Mouse (Mus musculus) liver, adult 2 months (tissue): ENCODE results near the gene Prdm10. TPM values are rescaled to one million over a fixed set of nuclear protein-coding genes. Genes with fewer than 3 reads are reported as not detected.

ENCODE experiments used
- DNase-seq: peaks from one replicate; pipeline ENCODE4 v3.0.0-alpha.2; 2011; ENCODE audit warnings: low read depth, low spot score; ENCODE audit errors: extremely low read depth
- H3K27ac ChIP-seq: fragments of 200-500 bp; replicated peaks from 2 replicates; pipeline ENCODE4 v1.5.1; 2012; ENCODE audit warnings: low read depth, mild to moderate bottlenecking, control low read depth, inconsistent platforms, low read length; ENCODE audit not compliant: insufficient read depth
- H3K27me3 ChIP-seq: fragments of 200-500 bp; 2 replicates; pipeline ENCODE4 v1.6.1; 2012; ENCODE audit warnings: mild to moderate bottlenecking, moderate library complexity, low read length, inconsistent platforms; ENCODE audit not compliant: control insufficient read depth, insufficient read depth
- H3K36me3 ChIP-seq: fragments of 200-500 bp; 2 replicates; pipeline ENCODE4 v1.6.1; 2012; ENCODE audit warnings: low read length, inconsistent platforms; ENCODE audit not compliant: control insufficient read depth, insufficient read depth
- H3K4me1 ChIP-seq: fragments of 200-500 bp; 2 replicates; pipeline ENCODE4 v1.6.1; 2011; ENCODE audit warnings: low read length; ENCODE audit not compliant: control insufficient read depth, insufficient read depth
- H3K4me3 ChIP-seq: fragments of 200-500 bp; 2 replicates; pipeline ENCODE4 v1.5.1; 2011; ENCODE audit warnings: low read depth, mild to moderate bottlenecking, control low read depth, low read length, moderate library complexity; ENCODE audit not compliant: insufficient read depth
- H3K79me2 ChIP-seq: fragments of 200-500 bp; 2 replicates; pipeline ENCODE4 v1.6.1; 2012; ENCODE audit warnings: inconsistent platforms, mild to moderate bottlenecking, low read length, moderate library complexity; ENCODE audit not compliant: control insufficient read depth, insufficient read depth
- H3K9ac ChIP-seq: fragments of 200-500 bp; 2 replicates; pipeline ENCODE4 v1.6.1; 2012; ENCODE audit warnings: low read depth, mild to moderate bottlenecking, control low read depth, inconsistent platforms, low read length
- CTCF ChIP-seq: fragments of 200-500 bp; IDR thresholded peaks from 2 replicates; pipeline ENCODE4 v1.5.1; 2011; ENCODE audit warnings: low read depth, low read length, control low read depth
- POLR2A ChIP-seq: fragments of 200-500 bp; IDR thresholded peaks from 2 replicates; pipeline ENCODE4 v1.6.1; 2011; ENCODE audit warnings: low read length, control low read depth; ENCODE audit not compliant: insufficient read depth; ENCODE audit errors: extremely low read depth
- WGBS: fragments of 180-500 bp; shearing (Covaris S2); methylation state at CpG from one replicate; pipeline ENCODE4 v1.1.7; 2018; 5-methylcytosine and 5-hydroxymethylcytosine counted together
- polyA plus RNA-seq: library from polyadenylated mRNA; depleted of rRNA; stranded (reverse); fragments of >200 nt; gene quantifications from 2 replicates; pipeline ENCODE4 v1.2.3, GENCODE M21; 2012
- total RNA-seq: library from RNA; depleted of rRNA; stranded (reverse); fragments of >200 nt; gene quantifications from 2 replicates; pipeline ENCODE4 v1.2.3, GENCODE M21; 2014

Gene Prdm10
- total and polyA plus RNA-seq, 2 experiments: 2.7 to 4.8 TPM

GRCm38 (mm10) chr9:31384786-31385499 is 104.6 kb downstream of the Prdm10 start:
- no peaks in the 10 kb centered on the region for H3K27me3 ChIP-seq
- no peak for TF ChIP-seq CTCF
- TF ChIP-seq POLR2A: no peak
- peaks cover 9% of the 10 kb centered on the region for H3K4me1 ChIP-seq
- DNase-seq: no peak
- H3K9ac ChIP-seq: no peak overlapping the region
- H3K79me2 ChIP-seq: peaks cover 9% of the 10 kb centered on the region
- 82% methylated on average over 17 of the region's 17 CpGs for WGBS
- no peak overlapping the region for H3K27ac ChIP-seq
- H3K4me3 ChIP-seq: no peak overlapping the region
- H3K36me3 ChIP-seq: peaks cover 2% of the 10 kb centered on the region

GRCm38 (mm10) chr9:31385500-31385869 is 105.1 kb downstream of the Prdm10 start:
- TF ChIP-seq CTCF: no peak
- TF ChIP-seq POLR2A: no peak
- no peaks in the 10 kb centered on the region for H3K27me3 ChIP-seq
- H3K4me1 ChIP-seq: peaks cover 9% of the 10 kb centered on the region
- H3K79me2 ChIP-seq: peaks cover 9% of the 10 kb centered on the region
- WGBS: 28% methylated on average over 4 of the region's 4 CpGs
- no peak for DNase-seq
- H3K9ac ChIP-seq: peak overlapping the region; percentile 81
- peak overlapping the region; percentile 99; the same call in 1 of the 2 replicates for H3K4me3 ChIP-seq
- H3K27ac ChIP-seq: no peak overlapping the region
- H3K36me3 ChIP-seq: peaks cover 5% of the 10 kb centered on the region

DNA sequence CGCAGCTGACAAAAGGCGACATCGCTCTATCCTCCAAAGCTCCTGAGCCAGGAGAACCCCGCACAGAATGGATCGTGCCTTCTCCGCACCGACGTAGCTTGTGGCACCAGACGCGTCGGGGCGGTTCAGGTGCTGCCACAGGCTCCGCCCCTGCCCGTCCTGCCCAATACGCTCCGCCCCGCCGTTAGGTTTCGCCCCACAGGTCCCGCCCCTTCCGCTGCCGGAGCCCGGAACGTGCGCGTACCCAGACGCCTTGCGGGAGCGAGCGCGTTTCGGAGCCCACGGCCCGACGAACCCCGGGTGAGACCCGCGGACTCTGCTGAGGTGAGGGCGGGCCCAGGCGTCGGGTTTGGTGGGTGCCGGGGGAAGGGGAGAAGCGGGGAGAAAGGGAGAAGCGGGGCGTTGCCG is 105.6 kb downstream of the Prdm10 start, which contains the start of gene Nfrkb:
Gene Nfrkb (plus strand): TSS at position 246 of the 408 bp plus-strand sequence.
- H3K79me2 ChIP-seq: peaks cover 9% of the 10 kb centered on the region
- peak within 1 kb of the TSS; percentile 99 for H3K4me3 ChIP-seq
- peak within 1 kb of the TSS; percentile 98 for H3K9ac ChIP-seq
- H3K27me3 ChIP-seq: no peaks in the 10 kb centered on the region
- H3K36me3 ChIP-seq: peaks cover 5% of the 10 kb centered on the region
- H3K4me1 ChIP-seq: peaks cover 9% of the 10 kb centered on the region
- peak; percentile 76 for DNase-seq
- TF ChIP-seq CTCF: no peak
- peak; percentile 74 for TF ChIP-seq POLR2A
- peak within 1 kb of the TSS; percentile 54 for H3K27ac ChIP-seq
- WGBS: under 1% methylated on average over 45 of the region's 46 CpGs

DNA sequence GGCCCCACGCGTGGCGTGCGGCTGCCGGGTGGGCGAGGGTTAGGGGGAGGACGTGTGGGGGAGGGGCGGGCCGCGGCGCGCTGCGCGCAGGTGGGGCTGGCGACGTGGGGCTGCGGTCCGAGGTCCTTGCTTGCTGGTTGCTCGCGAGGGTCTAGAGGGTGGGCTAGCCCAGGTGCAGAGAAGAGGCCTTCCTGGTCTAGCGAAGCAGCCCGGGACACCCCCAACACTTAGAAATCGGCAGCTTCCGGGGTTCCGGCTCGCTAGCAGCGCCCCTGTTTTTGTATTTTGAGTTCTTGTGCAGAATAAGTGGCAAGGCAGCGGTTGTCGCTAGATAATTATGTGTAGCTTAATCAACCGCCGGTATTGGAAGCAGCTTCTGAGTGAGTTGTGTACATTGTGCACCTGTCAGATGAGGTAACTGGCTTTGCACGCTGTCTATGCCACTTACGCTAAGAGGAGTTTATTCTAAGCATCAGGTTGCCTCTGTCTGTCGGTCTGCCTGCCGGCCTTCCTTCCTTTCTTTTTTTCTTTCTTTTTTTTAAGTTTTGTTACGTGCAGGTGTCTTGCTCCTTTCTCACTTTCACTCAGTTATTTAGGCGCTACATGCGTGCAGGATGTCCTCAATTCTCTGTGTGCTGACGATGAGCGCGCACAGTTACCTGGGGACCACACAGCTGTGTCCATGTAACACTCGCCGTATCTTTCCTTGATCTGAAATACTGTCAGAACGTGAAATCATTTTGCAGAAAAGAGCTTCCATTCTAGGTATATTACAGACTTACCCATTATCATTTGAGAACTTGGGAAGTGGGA is 106.2 kb downstream of the Prdm10 start:
- H3K9ac ChIP-seq: peak overlapping the region; percentile 98
- TF ChIP-seq CTCF (no peak), POLR2A (no peak)
- peaks cover 11% of the 10 kb centered on the region for H3K36me3 ChIP-seq
- H3K79me2 ChIP-seq: peaks cover 9% of the 10 kb centered on the region
- peak overlapping the region; percentile 54 for H3K27ac ChIP-seq
- 4% methylated on average over 41 of the region's 44 CpGs for WGBS
- peak overlapping the region; percentile 99 for H3K4me3 ChIP-seq
- H3K27me3 ChIP-seq: no peaks in the 10 kb centered on the region
- peaks cover 9% of the 10 kb centered on the region for H3K4me1 ChIP-seq
- peak; percentile 55 for DNase-seq

DNA sequence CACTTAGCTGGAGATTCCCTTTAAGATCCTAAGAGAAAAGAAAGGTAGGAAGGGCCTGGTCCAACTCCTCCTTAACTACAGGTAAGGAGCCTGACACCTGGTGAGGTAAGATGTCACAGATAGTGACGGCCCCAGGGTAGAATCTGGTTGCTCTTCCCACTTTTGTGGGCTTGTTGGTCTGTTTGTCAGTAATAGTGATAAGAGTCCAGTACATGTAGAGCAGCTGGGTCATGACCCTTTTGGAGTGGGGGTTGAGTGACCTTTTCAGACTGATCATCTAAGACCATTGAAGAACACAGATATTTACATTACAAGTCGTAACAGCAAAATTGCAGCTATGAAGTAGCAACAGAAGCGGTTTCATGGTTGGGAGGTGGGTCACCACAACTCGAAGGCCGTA is 106.9 kb downstream of the Prdm10 start:
- peak; percentile 56 for DNase-seq
- H3K4me3 ChIP-seq: no peak overlapping the region

More for the DNA sequence above, 106.9 kb downstream of the Prdm10 start:
- H3K27me3 ChIP-seq: no peaks in the 10 kb centered on the region
- H3K4me1 ChIP-seq: peaks cover 9% of the 10 kb centered on the region
- WGBS: 43% methylated on average over 5 of the region's 5 CpGs
- no peak overlapping the region for H3K27ac ChIP-seq
- H3K79me2 ChIP-seq: peaks cover 9% of the 10 kb centered on the region
- TF ChIP-seq POLR2A (no peak), CTCF (no peak)
- peaks cover 14% of the 10 kb centered on the region for H3K36me3 ChIP-seq
- H3K9ac ChIP-seq: no peak overlapping the region
